Mouse (Mus musculus): Measurements from ENCODE around the gene Cit. TPM values are rescaled to one million over a fixed set of nuclear protein-coding genes. Genes with fewer than 3 reads are reported as not detected.
A peak's percentile ranks its signal among the peaks of the same experiment; 100 is the strongest.

Gene Cit
- total RNA-seq, 2 experiments from 2014 or later: 41.9 to 47.1 TPM

DNA sequence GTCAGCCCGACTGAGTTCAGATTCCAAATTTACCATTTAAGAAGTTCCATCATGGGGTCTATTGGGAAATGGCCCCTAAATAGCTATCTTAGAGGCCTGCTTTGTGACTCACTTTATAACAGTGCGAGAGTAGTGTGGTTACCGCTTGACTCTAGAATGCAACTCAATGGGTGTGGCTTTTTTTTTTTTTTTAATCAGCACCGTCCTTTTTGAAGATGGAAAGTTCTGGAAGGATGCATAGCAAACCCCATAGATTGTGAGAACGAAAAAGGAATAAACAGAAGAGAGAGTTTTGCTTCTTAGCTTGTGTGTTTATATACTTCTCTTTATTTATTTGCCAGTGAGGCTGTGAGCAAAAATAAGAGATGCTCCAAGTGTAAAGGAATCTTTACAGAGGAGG is 181.0 kb downstream of the Cit start:
- intact Hi-C loops (cut with DNase I): no loop called here
- no peak for DNase-seq

DNA sequence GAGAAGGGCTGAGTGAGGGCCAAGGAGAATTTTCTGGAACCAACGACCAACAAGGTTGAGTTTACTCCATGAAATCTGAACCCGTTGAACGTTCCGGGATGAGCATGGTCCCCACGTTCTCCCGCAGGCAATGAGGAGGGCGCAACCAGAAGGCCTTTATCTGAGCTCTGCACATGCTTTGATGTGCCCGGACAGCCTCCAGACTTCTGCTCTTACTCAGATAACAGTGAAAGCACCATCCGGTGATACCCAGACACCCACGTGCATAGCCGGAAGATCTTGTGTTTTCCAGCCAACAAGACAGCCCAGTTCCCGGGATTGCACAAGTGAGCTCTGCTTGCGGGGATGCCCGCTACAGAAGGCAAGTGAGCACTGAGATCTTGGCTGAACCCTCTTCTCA is 181.5 kb downstream of the Cit start:
- intact Hi-C loops (cut with DNase I): no loop called here
- DNase-seq: no peak

DNA sequence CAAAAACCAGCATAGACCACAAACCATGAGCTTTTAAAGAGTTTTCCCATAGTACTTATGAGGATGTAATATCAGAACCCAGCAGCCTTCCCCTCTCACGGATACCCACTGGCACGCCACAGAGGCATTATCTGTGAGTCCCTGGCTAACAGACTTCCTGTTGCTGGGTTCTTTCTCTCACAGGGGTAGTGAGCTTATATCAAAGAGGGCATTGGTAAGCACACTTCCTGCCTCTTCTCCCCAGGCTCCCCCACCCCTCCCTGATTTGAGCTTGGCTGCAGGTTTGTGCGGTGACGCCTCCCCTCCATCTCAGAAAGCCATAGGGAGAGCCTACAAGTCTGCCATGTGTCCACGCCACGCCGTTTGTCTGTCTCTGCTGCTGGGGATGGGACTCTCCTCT is 184.0 kb downstream of the Cit start:
- no peak for DNase-seq
- intact Hi-C loops (cut with DNase I): no loop called here

DNA sequence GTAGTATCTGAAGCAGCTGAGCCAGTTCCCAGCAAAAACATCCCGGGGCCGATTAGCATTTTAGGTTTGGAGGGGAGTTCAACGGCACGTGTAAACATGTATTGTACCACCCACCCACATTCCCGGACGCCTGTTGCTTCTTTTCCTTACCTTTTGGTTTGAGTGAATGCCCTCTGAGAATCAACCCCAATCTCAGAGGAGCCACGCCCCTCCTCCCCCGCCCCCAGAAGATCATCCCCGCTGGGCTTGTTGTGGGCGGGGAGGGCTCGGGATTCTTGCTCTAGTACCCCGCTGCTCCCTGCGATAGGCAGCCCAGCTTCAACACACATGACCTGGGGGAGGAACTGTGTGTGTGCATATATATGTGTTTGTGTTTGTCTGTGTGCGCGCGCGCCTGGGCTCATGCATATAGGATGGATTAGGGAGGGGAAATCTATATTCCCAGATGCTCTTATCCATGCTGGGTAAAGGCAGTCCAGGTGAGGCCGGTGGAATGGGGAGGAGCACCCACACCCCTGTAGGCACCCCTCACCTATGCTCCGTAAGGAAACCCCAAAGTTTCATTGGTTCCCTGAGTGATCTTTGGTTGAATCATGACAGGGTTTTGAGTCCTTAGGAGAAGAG is 185.6 kb downstream of the Cit start:
- no peak for DNase-seq
- intact Hi-C loops (cut with DNase I): loop anchor here (5.0 kb wide), 1 partner anchor 1062 kb away; no protein-coding TSS in a partner anchor

GRCm38 (mm10) chr5:116031190-116031577 is 186.1 kb downstream of the Cit start:
- DNase-seq: peak; percentile 71
- intact Hi-C loops (cut with DNase I): loop anchor here (5.0 kb wide), 1 partner anchor 1061 kb away; no protein-coding TSS in a partner anchor

- DNase-seq: no peak
- intact Hi-C loops (cut with DNase I): no loop called here
These were observed 191.4 kb downstream of the Cit start for GRCm38 (mm10) chr5:116036465-116036864.

GRCm38 (mm10) chr5:116037731-116038130 is 192.7 kb downstream of the Cit start:
- intact Hi-C loops (cut with DNase I): no loop called here
- DNase-seq: no peak

DNA sequence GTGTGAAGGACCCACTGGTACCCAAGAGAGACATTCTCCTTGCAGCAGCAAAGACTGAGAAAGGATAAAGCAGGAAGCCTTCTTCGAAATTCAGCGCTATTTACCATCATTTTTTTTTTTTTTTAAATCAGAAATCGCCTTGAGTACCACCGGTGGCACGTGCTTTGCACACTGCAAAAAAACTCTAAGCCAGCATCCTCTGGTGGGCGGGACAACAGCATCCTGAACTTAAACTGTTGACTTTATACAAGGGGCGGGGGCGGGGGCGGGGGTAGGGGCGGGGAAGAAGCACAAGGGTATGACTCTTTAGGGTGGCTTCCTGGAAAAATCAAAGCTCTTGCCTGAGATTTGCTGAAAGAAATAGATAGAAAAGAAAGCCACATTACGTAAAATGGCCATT is 194.6 kb downstream of the Cit start:
- intact Hi-C loops (cut with DNase I): no loop called here
- no peak for DNase-seq

GRCm38 (mm10) chr5:116042241-116042640 is 197.2 kb downstream of the Cit start:
- no peak for DNase-seq
- intact Hi-C loops (cut with DNase I): no loop called here

DNA sequence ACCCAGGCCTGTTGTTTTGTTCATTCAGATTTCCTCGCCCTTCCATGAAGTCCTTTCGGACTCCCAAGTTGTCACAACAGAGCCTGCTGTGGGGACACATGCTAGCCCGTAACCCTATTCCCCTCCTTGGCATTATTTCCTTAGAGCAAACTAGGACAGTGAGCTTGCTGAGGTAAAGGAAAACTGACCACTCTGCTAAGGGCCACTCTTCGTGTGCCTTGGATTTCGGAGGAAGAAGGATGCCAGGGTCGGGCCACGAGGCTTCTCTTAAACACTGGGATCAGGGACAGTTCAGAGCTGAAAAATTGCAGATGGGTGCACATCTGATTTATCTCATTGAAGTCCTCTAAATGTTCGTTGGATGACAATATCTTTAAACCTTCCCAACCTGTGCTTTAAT is 200.5 kb downstream of the Cit start:
- DNase-seq: no peak
- intact Hi-C loops (cut with DNase I): no loop called here

- DNase-seq: no peak
- intact Hi-C loops (cut with DNase I): no loop called here
These were observed 201.2 kb downstream of the Cit start for GRCm38 (mm10) chr5:116046246-116046645.

DNA sequence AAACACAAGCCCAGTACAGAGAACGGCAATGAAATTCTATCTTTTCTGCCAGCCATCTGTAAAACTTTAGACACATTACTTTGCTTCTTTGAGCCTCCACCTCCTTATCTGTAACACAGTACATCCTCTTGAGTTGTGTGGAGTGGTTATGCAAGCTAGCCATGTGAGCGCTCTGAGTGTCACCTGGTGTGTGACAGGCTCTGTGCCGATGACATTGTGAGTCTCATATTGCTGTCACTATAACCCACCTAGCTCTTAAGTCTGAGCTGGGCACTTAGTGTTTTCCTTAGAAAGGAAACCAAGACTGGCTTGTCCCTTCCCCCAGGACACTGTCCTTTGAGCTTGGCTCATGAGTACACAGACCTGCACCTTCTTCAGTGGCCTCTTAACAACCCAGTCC is 203.2 kb downstream of the Cit start:
- DNase-seq: no peak
- intact Hi-C loops (cut with DNase I): no loop called here

DNA sequence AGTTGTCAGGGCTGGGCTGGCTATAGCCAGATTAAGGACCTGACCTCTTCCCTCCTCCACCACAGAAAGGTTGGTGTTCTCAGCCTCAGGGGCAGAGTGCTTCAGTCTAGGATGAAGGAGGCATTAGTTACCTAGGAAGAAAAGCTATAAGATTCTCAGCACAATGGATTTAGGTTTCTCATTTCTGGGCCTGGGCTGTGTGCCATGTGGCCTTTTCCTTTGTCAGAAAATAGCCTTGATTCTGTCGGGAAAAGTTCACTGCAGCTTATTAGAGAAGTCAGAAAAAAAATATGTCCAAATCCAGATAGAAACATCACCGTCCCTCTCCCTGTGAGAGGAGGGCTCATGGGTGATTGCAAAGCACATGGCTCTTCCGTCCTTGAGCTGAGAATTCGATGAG is 204.7 kb downstream of the Cit start:
- no peak for DNase-seq
- intact Hi-C loops (cut with DNase I): no loop called here

GRCm38 (mm10) chr5:116052171-116052570 is 207.1 kb downstream of the Cit start:
- intact Hi-C loops (cut with DNase I): no loop called here
- DNase-seq: no peak

GRCm38 (mm10) chr5:116052826-116053225 is 207.7 kb downstream of the Cit start:
- DNase-seq: no peak
- intact Hi-C loops (cut with DNase I): no loop called here

Other genes with a start within 250 kb of the Cit start
- 10 to 100 TPM; 93.8 to 97.7 TPM for gene Rab35, start 213.4 kb upstream of the Cit start, total RNA-seq (2021)
- gene Bicdl1, start 113.7 kb upstream of the Cit start, total RNA-seq (2021): 100 to 1,000 TPM; 144 to 151 TPM
- 10 to 100 TPM; 33.3 to 38.9 TPM for gene Prkab1, start 179.2 kb downstream of the Cit start, total RNA-seq (2021)
- gene Tmem233, start 238.0 kb downstream of the Cit start, total RNA-seq (2021): not detected

Measured in left cerebral cortex, postnatal 4 days (tissue).